Mouse (Mus musculus) frontal cortex, postnatal 14 days (tissue): Measurements from ENCODE around the gene Ccar1.
"Not testable (repeated sequence)": the region's sequence is repeated elsewhere in the genome, so short reads cannot be mapped to it uniquely, and the experiment has no call there.

Experiments used
- DNase-seq, 2 experiments: peaks; one replicate each; pipeline ENCODE4 v3.0.0; 2022; ENCODE audit warnings: low spot score in 2 of 2

Gene Ccar1

GRCm38 (mm10) chr10:62725771-62726687 lies 66.1 kb downstream of the Ccar1 start, which contains the start of gene Stox1:
Gene Stox1, minus strand, starts transcription at chr10:62726128.
- peak; percentile 41 to 42 for DNase-seq

- DNase-seq, result no peak
Measured at GRCm38 (mm10) chr10:62724936-62725335, 67.2 kb downstream of the Ccar1 start.

- no peak for DNase-seq
Measured at GRCm38 (mm10) chr10:62722701-62723100, 69.4 kb downstream of the Ccar1 start.

- DNase-seq, result not testable (repeated sequence)
Measured at GRCm38 (mm10) chr10:62720574-62720973, 71.5 kb downstream of the Ccar1 start.

DNA sequence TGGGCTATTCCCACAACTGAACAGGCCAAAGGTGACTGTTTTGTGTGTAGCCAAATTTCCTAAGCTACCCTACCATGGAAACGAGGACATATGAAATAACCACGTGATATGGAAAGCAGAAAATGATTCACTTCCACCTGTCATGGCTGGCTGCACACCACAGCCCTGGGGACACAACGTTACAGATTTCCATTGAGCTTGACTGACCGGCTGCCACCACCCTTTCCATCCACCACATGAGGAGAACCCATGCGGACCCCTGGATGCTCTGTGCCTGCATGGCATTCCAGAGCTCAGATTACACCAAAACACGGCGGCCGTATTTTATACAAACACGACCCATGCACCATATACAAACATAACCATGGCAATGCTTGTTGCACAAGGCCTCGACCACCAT lies 78.6 kb downstream of the Ccar1 start:
- no peak for DNase-seq

DNA sequence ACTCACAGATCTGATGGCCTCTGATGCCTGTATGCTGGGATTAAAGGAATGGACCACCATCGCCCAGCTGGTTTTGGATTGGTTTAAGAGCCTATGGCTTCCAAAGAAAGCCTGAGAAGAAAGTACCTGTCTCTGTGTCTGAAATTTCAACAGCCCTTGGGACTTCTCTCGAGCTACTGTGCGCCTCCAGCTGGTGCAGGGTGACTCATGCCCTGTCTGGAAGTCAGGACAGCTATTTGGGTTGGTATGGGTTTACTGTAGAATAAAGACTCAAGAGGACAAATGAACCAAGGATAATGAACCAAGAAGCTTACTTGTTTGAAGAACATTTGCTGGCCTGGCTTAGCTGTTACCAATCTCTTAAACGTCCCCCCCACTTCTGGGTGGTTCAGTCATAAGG lies 88.5 kb downstream of the Ccar1 start:
- no peak for DNase-seq

DNA sequence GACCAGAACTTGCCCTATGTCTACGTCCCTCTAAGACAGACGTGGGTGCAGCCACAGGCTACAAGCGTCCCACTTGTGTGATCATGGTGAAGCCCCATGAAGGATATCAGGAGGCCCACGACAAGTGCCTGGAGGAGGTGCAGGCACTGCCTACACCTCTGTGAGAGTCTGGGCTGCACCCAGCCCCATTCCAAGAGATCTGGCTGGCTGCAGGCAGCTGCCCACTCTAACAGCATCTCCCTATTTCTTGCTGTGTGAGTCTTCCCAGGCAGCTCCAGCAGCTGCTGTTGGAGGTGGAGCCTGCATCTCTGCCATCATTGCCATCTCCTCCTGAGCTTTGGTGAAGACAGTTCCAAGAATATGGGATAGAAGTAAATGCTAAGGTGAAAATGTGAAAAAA lies 89.7 kb downstream of the Ccar1 start:
- DNase-seq, result no peak
